Mouse (Mus musculus) urinary bladder, adult 2 months (tissue): ENCODE data around the gene Rarg. TPM values are rescaled to one million over a fixed set of nuclear protein-coding genes. Genes with fewer than 3 reads are reported as not detected.
A peak's percentile ranks its signal among the peaks of the same experiment; 100 is the strongest.

Experiments
- DNase-seq: peaks from one replicate; pipeline ENCODE4 v3.0.0; 2022; ENCODE audit warnings: low spot score
- polyA plus RNA-seq: library from polyadenylated mRNA; depleted of rRNA; stranded (reverse); fragments of >200 nt; gene quantifications from 2 replicates; pipeline ENCODE4 v1.2.3, GENCODE M21; 2012; rRNA removed

Rarg gene
- polyA plus RNA-seq: 72.2 and 76.7 TPM in 2 replicates

GRCm38 (mm10) chr15:102257202-102258075 lies at the start of gene Rarg:
TSS of gene Rarg (minus strand) at chr15:102257517.
- DNase-seq: no peak

GRCm38 (mm10) chr15:102302542-102302941 lies 45.2 kb upstream of the Rarg start:
- no peak for DNase-seq

- DNase-seq: no peak
Observed at GRCm38 (mm10) chr15:102296368-102297006, 39.2 kb upstream of the Rarg start.

GRCm38 (mm10) chr15:102295633-102296367 lies 38.5 kb upstream of the Rarg start, which contains the start of gene Espl1:
TSS of gene Espl1 (plus strand) at chr15:102296266.
- DNase-seq: peak; percentile 76

GRCm38 (mm10) chr15:102287395-102287794 lies 30.1 kb upstream of the Rarg start:
- DNase-seq: no peak

GRCm38 (mm10) chr15:102283648-102284047 lies 26.3 kb upstream of the Rarg start:
- DNase-seq: no peak

GRCm38 (mm10) chr15:102282463-102283292 lies 25.4 kb upstream of the Rarg start:
- no peak for DNase-seq

GRCm38 (mm10) chr15:102280623-102281022 lies 23.3 kb upstream of the Rarg start:
- DNase-seq: no peak

GRCm38 (mm10) chr15:102279783-102280520 lies 22.6 kb upstream of the Rarg start:
- no peak for DNase-seq

- peak; percentile 91 for DNase-seq
Observed at GRCm38 (mm10) chr15:102279092-102279782, 21.9 kb upstream of the Rarg start, which contains the start of gene Mfsd5. TSS of gene Mfsd5 (plus strand) at chr15:102279454.

GRCm38 (mm10) chr15:102278726-102279091 lies 21.4 kb upstream of the Rarg start:
- no peak for DNase-seq

- DNase-seq: no peak
Observed at GRCm38 (mm10) chr15:102273982-102274716, 16.8 kb upstream of the Rarg start.

GRCm38 (mm10) chr15:102271441-102271840 lies 14.1 kb upstream of the Rarg start:
- DNase-seq: no peak

- DNase-seq: no peak
Observed at GRCm38 (mm10) chr15:102270274-102270960, 13.1 kb upstream of the Rarg start, which contains the start of gene Gm9918. TSS of gene Gm9918 (plus strand) at chr15:102270563.

GRCm38 (mm10) chr15:102265548-102265947 lies 8.2 kb upstream of the Rarg start:
- no peak for DNase-seq

GRCm38 (mm10) chr15:102263037-102263436 lies 5.7 kb upstream of the Rarg start:
- DNase-seq: no peak

GRCm38 (mm10) chr15:102262582-102262981 lies 5.3 kb upstream of the Rarg start:
- DNase-seq: no peak

- DNase-seq: no peak
Observed at GRCm38 (mm10) chr15:102258581-102259253, 1.4 kb upstream of the Rarg start.
